Mouse (Mus musculus) lung, embryonic 16.5 days (tissue): ENCODE data around the gene Trim65. TPM values are rescaled to one million over a fixed set of nuclear protein-coding genes. Genes with fewer than 3 reads are reported as not detected.
A peak's percentile ranks its signal among the peaks of the same experiment; 100 is the strongest.

Experiments used
- ATAC-seq: fragments of 200-750 bp; cut with Nextera tagmentation; 2 replicates; pipeline ENCODE4 v1.8.0; 2017; ENCODE audit warnings: low read depth, mild to moderate bottlenecking, moderate library complexity
- H3K27ac ChIP-seq: fragments of 300-500 bp; sonication (generic); 2 replicates; pipeline ENCODE4 v1.5.1; 2014; ENCODE audit warnings: mild to moderate bottlenecking, control low read depth, low read length
- H3K27me3 ChIP-seq: fragments of 300-500 bp; sonication (generic); 2 replicates; pipeline ENCODE4 v1.6.1; 2014; ENCODE audit warnings: low read depth, low read length, mixed read lengths; ENCODE audit not compliant: control insufficient read depth, insufficient read depth
- H3K36me3 ChIP-seq: fragments of 300-500 bp; sonication (generic); 2 replicates; pipeline ENCODE4 v1.6.1; 2014; ENCODE audit warnings: low read length; ENCODE audit not compliant: control insufficient read depth, insufficient read depth
- H3K4me1 ChIP-seq: fragments of 300-500 bp; sonication (generic); replicated peaks from 2 replicates; pipeline ENCODE4 v1.6.1; 2014; ENCODE audit warnings: low read length, mixed read lengths; ENCODE audit not compliant: control insufficient read depth, insufficient read depth
- H3K4me2 ChIP-seq: fragments of 300-500 bp; sonication (generic); 2 replicates; pipeline ENCODE4 v1.6.1; 2014; ENCODE audit warnings: low read depth, low read length, control low read depth
- H3K4me3 ChIP-seq: fragments of 300-500 bp; sonication (generic); 2 replicates; pipeline ENCODE4 v1.5.1; 2014; ENCODE audit warnings: mild to moderate bottlenecking, low read length, control low read depth
- H3K9ac ChIP-seq: fragments of 300-500 bp; sonication (generic); 2 replicates; pipeline ENCODE4 v1.6.1; 2014; ENCODE audit warnings: low read length, control low read depth
- H3K9me3 ChIP-seq: fragments of 300-500 bp; sonication (generic); 2 replicates; pipeline ENCODE4 v1.6.1; 2016; ENCODE audit warnings: low read length; ENCODE audit not compliant: control insufficient read depth
- WGBS: fragments of 180-500 bp; shearing (Covaris S2); extraction: QIAGEN DNeasy Blood & Tissue Kit; methylation state at CpG from one replicate; pipeline ENCODE4 v1.1.7; 2014; 5-methylcytosine and 5-hydroxymethylcytosine counted together
- polyA plus RNA-seq: library from polyadenylated mRNA; unstranded; fragments of >200 nt; fragmentation: Nextera tagmentation; extraction: Ambion mirVana; gene quantifications from 2 replicates; pipeline ENCODE4 v1.2.1, GENCODE M21; 2015

The Trim65 gene
- polyA plus RNA-seq, 1 experiment from 2014 or later = 6.4 TPM

- no peak for ATAC-seq
- Histone ChIP-seq H3K4me3 (no peak overlapping the region), H3K4me1 (peaks cover 37% of the 10 kb centered on the region), H3K36me3 (no peaks in the 10 kb centered on the region), H3K27me3 (peaks cover 34% of the 10 kb centered on the region), H3K9ac (no peak overlapping the region), H3K4me2 (no peak overlapping the region), H3K9me3 (no peaks in the 10 kb centered on the region), H3K27ac (no peak overlapping the region)
- 84% methylated on average over 19 of the region's 19 CpGs for WGBS
These were observed 19.2 kb downstream of the Trim65 start for GRCm38 (mm10) chr11:116111611-116112203.

GRCm38 (mm10) chr11:116111067-116111466 is 19.9 kb downstream of the Trim65 start:
- 81% methylated on average over 4 of the region's 4 CpGs for WGBS
- no peak overlapping the region for H3K4me2 ChIP-seq
- no peaks in the 10 kb centered on the region for H3K9me3 ChIP-seq
- peaks cover 44% of the 10 kb centered on the region for H3K4me1 ChIP-seq
- no peak overlapping the region for H3K27ac ChIP-seq
- peaks cover 34% of the 10 kb centered on the region for H3K27me3 ChIP-seq
- H3K9ac ChIP-seq = no peak overlapping the region
- no peak overlapping the region for H3K4me3 ChIP-seq
- ATAC-seq = no peak
- no peaks in the 10 kb centered on the region for H3K36me3 ChIP-seq

- Histone ChIP-seq H3K9ac (peak overlapping the region; percentile 77), H3K4me3 (peak overlapping the region; percentile 64), H3K36me3 (no peaks in the 10 kb centered on the region), H3K27me3 (peaks cover 34% of the 10 kb centered on the region), H3K9me3 (no peaks in the 10 kb centered on the region), H3K4me1 (peaks cover 47% of the 10 kb centered on the region), H3K4me2 (peak overlapping the region; percentile 71), H3K27ac (peak overlapping the region; percentile 65)
- WGBS = 13% methylated on average over 10 of the region's 10 CpGs
- peak; percentile 21 for ATAC-seq
These were observed 20.4 kb downstream of the Trim65 start for GRCm38 (mm10) chr11:116110540-116110939.

GRCm38 (mm10) chr11:116110131-116110530 is 20.8 kb downstream of the Trim65 start:
- WGBS = under 1% methylated on average over 32 of the region's 35 CpGs
- H3K36me3 ChIP-seq = no peaks in the 10 kb centered on the region
- no peaks in the 10 kb centered on the region for H3K9me3 ChIP-seq
- H3K9ac ChIP-seq = peak overlapping the region; percentile 77
- peaks cover 47% of the 10 kb centered on the region for H3K4me1 ChIP-seq
- peak overlapping the region; percentile 64 for H3K4me3 ChIP-seq
- peak; percentile 87 for ATAC-seq
- peak overlapping the region; percentile 65 for H3K27ac ChIP-seq
- peaks cover 34% of the 10 kb centered on the region for H3K27me3 ChIP-seq
- H3K4me2 ChIP-seq = peak overlapping the region; percentile 71

- Histone ChIP-seq H3K4me1 (peaks cover 48% of the 10 kb centered on the region), H3K27me3 (peaks cover 34% of the 10 kb centered on the region), H3K4me2 (peak overlapping the region; percentile 71), H3K27ac (peak overlapping the region; percentile 7; the same call in 1 of the 2 replicates), H3K9ac (peak overlapping the region; percentile 77), H3K36me3 (no peaks in the 10 kb centered on the region), H3K4me3 (peak overlapping the region; percentile 64), H3K9me3 (no peaks in the 10 kb centered on the region)
- ATAC-seq = peak; percentile 20
- under 1% methylated on average over 62 of the region's 70 CpGs for WGBS
These were observed 21.4 kb downstream of the Trim65 start for GRCm38 (mm10) chr11:116109441-116110081.

GRCm38 (mm10) chr11:116108464-116109137 is 22.3 kb downstream of the Trim65 start:
- peak overlapping the region; percentile 64 for H3K4me3 ChIP-seq
- H3K9ac ChIP-seq = peak overlapping the region; percentile 77
- no peaks in the 10 kb centered on the region for H3K36me3 ChIP-seq
- ATAC-seq = no peak
- peak overlapping the region; percentile 2; the same call in 1 of the 2 replicates for H3K27ac ChIP-seq
- peak overlapping the region; percentile 71 for H3K4me2 ChIP-seq
- peaks cover 58% of the 10 kb centered on the region for H3K4me1 ChIP-seq
- H3K27me3 ChIP-seq = peaks cover 34% of the 10 kb centered on the region
- H3K9me3 ChIP-seq = no peaks in the 10 kb centered on the region
- 10% methylated on average over 23 of the region's 23 CpGs for WGBS

GRCm38 (mm10) chr11:116107777-116108285 is 23.1 kb downstream of the Trim65 start:
- H3K27ac ChIP-seq = no peak overlapping the region
- no peak for ATAC-seq
- H3K9me3 ChIP-seq = no peaks in the 10 kb centered on the region
- 28% methylated on average over 19 of the region's 19 CpGs for WGBS
- H3K4me1 ChIP-seq = peaks cover 63% of the 10 kb centered on the region
- peaks cover 34% of the 10 kb centered on the region for H3K27me3 ChIP-seq
- peak overlapping the region; percentile 64 for H3K4me3 ChIP-seq
- H3K9ac ChIP-seq = peak overlapping the region; percentile 77
- H3K4me2 ChIP-seq = peak overlapping the region; percentile 71
- H3K36me3 ChIP-seq = no peaks in the 10 kb centered on the region

GRCm38 (mm10) chr11:116106963-116107776 is 23.8 kb downstream of the Trim65 start:
- Histone ChIP-seq H3K4me2 (peak overlapping the region; percentile 71), H3K9ac (peak overlapping the region; percentile 47), H3K27ac (no peak overlapping the region), H3K9me3 (no peaks in the 10 kb centered on the region), H3K27me3 (peaks cover 34% of the 10 kb centered on the region), H3K4me3 (peak overlapping the region; percentile 64), H3K4me1 (peaks cover 67% of the 10 kb centered on the region), H3K36me3 (no peaks in the 10 kb centered on the region)
- 45% methylated on average over 13 of the region's 14 CpGs for WGBS
- no peak for ATAC-seq
